ENCODE assay signal across 8 mouse cellular contexts in genomic region chr9:120570334-120570725, GRCm38 (mm10). TPM values are rescaled to one million over a fixed set of nuclear protein-coding genes. Genes with fewer than 3 reads are reported as not detected.
DNase-seq lines count a peak whose midpoint lies in the region; ATAC-seq lines count a peak whose summit lies in the region.

No protein-coding gene starts in this region.

- H3K36me3 ChIP-seq in erythroblast, embryonic 14.5 days (ENCODE audit: control insufficient read depth) = peaks cover 38% of the 10 kb centered on the region
- H3K36me3 ChIP-seq in forebrain, embryonic 16.5 days (ENCODE audit: control insufficient read depth, insufficient read depth) = peaks cover 19% of the 10 kb centered on the region
- H3K36me3 ChIP-seq in liver, embryonic 16.5 days (ENCODE audit: control insufficient read depth, insufficient read depth) = peaks cover 24% of the 10 kb centered on the region

- ATAC-seq in erythroblast, adult 5-6 weeks (replicated peaks; ENCODE audit: low FRiP score, poor library complexity, severe bottlenecking) = no peak
- no peak for ATAC-seq in forebrain, embryonic 16.5 days
- ATAC-seq in liver, embryonic 16.5 days (ENCODE audit: low read depth) = no peak

- peaks cover 69% of the 10 kb centered on the region for H3K4me1 ChIP-seq in erythroblast, embryonic 14.5 days (ENCODE audit: control insufficient read depth)
- H3K4me1 ChIP-seq in forebrain, embryonic 16.5 days (replicated peaks; ENCODE audit: control insufficient read depth, insufficient read depth, low read length) = peaks cover 19% of the 10 kb centered on the region
- peaks cover 24% of the 10 kb centered on the region for H3K4me1 ChIP-seq in liver, embryonic 16.5 days (ENCODE audit: control insufficient read depth, low read depth, low read length)

- WGBS in forebrain, embryonic 16.5 days = 67% methylated on average over 2 of the region's 2 CpGs
- 41% methylated on average over 2 of the region's 2 CpGs for WGBS in liver, embryonic 16.5 days (ENCODE audit: insufficient replicate concordance)

- H3K4me2 ChIP-seq in forebrain, embryonic 16.5 days (ENCODE audit: low read length) = peak overlapping the region; percentile 68
- peak overlapping the region; percentile 81 for H3K4me2 ChIP-seq in liver, embryonic 16.5 days (ENCODE audit: low read depth, low read length)

- H3K9ac ChIP-seq in forebrain, embryonic 16.5 days (replicated peaks; ENCODE audit: low read depth, low read length) = no peak overlapping the region
- H3K9ac ChIP-seq in liver, embryonic 16.5 days (ENCODE audit: low read depth, low read length) = no peak overlapping the region

- no peak overlapping the region for H3K27ac ChIP-seq in forebrain, embryonic 16.5 days (ENCODE audit: low read length)
- no peak overlapping the region; the same call in 1 of the 2 replicates for H3K27ac ChIP-seq in liver, embryonic 16.5 days (ENCODE audit: low read length)

- peak; percentile 57 for DNase-seq in 416B (ENCODE audit: low read depth)
- no peak for DNase-seq in spleen, adult 12 weeks (ENCODE audit: low spot score)
- no peak for DNase-seq in right cerebral cortex, postnatal 4 days
- no peak for DNase-seq in thymus, postnatal 36 days

- no peaks in the 10 kb centered on the region for H3K27me3 ChIP-seq in erythroblast, embryonic 14.5 days (ENCODE audit: control insufficient read depth)
- no peaks in the 10 kb centered on the region for H3K27me3 ChIP-seq in forebrain, embryonic 16.5 days (replicated peaks; ENCODE audit: control insufficient read depth, insufficient read depth, low read length)
- no peaks in the 10 kb centered on the region for H3K27me3 ChIP-seq in liver, embryonic 16.5 days (ENCODE audit: control insufficient read depth, insufficient read depth, low read depth, low read length)

- H3K9me3 ChIP-seq in erythroblast, embryonic 14.5 days (ENCODE audit: control insufficient read depth, low read length) = peaks cover 17% of the 10 kb centered on the region
- H3K9me3 ChIP-seq in forebrain, embryonic 16.5 days (ENCODE audit: control insufficient read depth, low read length) = no peaks in the 10 kb centered on the region
- no peaks in the 10 kb centered on the region; the same call in 1 of the 2 replicates for H3K9me3 ChIP-seq in liver, embryonic 16.5 days (replicated peaks; ENCODE audit: control insufficient read depth, low read length)

- H3K4me3 ChIP-seq in erythroblast, embryonic 14.5 days (replicated peaks) = peak overlapping the region; percentile 100
- peak overlapping the region; percentile 87; the same call in 1 of the 2 replicates for H3K4me3 ChIP-seq in forebrain, embryonic 16.5 days (replicated peaks; ENCODE audit: low read length)
- H3K4me3 ChIP-seq in liver, embryonic 16.5 days (ENCODE audit: low read depth, low read length) = peak overlapping the region; percentile 88

RNA-seq across cellular contexts. Expression of gene Rpl14, which starts 0.9 kb away (rescaled TPM):
- polyA plus RNA-seq in erythroblast, embryonic 14.5 days (2012) = 124 and 135 TPM in 2 replicates
- 365 and 373 TPM in 2 replicates for total RNA-seq in erythroblast, adult 5-6 weeks (2015; ENCODE audit: low replicate concordance)
- 312 and 351 TPM in 2 replicates for total RNA-seq in erythroblast, adult 5-6 weeks (2017; ENCODE audit: low replicate concordance)
- polyA plus RNA-seq in forebrain, embryonic 16.5 days (2015; fragmentation: Nextera tagmentation; extraction: Ambion mirVana) = 400 and 407 TPM in 2 replicates
- 335 and 378 TPM in 2 replicates for polyA plus RNA-seq in liver, embryonic 16.5 days (2015; fragmentation: Nextera tagmentation; extraction: Ambion mirVana)

RNA-seq across cellular contexts. Expression of gene Entpd3, which starts 30.7 kb away (rescaled TPM):
- polyA plus RNA-seq in erythroblast, embryonic 14.5 days (2012) = 0.03 TPM in 1 of 2 replicates, not detected in the other
- total RNA-seq in erythroblast, adult 5-6 weeks (2015; ENCODE audit: low replicate concordance) = 0.63 TPM in 1 of 2 replicates, not detected in the other
- total RNA-seq in erythroblast, adult 5-6 weeks (2017; ENCODE audit: low replicate concordance) = 0.17 TPM in 1 of 2 replicates, not detected in the other
- polyA plus RNA-seq in forebrain, embryonic 16.5 days (2015; fragmentation: Nextera tagmentation; extraction: Ambion mirVana) = 2.3 and 2.6 TPM in 2 replicates
- polyA plus RNA-seq in liver, embryonic 16.5 days (2015; fragmentation: Nextera tagmentation; extraction: Ambion mirVana) = 0.05 TPM in 1 of 2 replicates, not detected in the other
